Mouse (Mus musculus) lung, postnatal 0 days (tissue): ENCODE measurements around the gene Usp21.

Experiments used
- CTCF ChIP-seq: IDR thresholded peaks from 2 replicates; pipeline ENCODE4 v1.5.1; 2016; ENCODE audit warnings: antibody characterized with exemption, mild to moderate bottlenecking
- EP300 ChIP-seq: IDR thresholded peaks from 2 replicates; pipeline ENCODE4 v1.6.1; 2016; ENCODE audit warnings: antibody characterized with exemption, mild to moderate bottlenecking, control low read depth

- TF ChIP-seq CTCF (no peak), EP300 (no peak)
These were observed 46.9 kb downstream of the Usp21 start for GRCm38 (mm10) chr1:171240911-171241310.
